Mouse (Mus musculus): ENCODE data around the gene Tbx1. TPM values are rescaled to one million over a fixed set of nuclear protein-coding genes. Genes with fewer than 3 reads are reported as not detected.
A peak's percentile ranks its signal among the peaks of the same experiment; 100 is the strongest.

Gene Tbx1
- polyA plus RNA-seq (2014; fragmentation: Nextera tagmentation; extraction: Ambion mirVana): 1.2 and 1.4 TPM in 2 replicates

GRCm38 (mm10) chr16:18589804-18590790, at the start of gene Tbx1:
Gene Tbx1 (minus strand): TSS chr16:18590671.
- 2% methylated on average over 48 of the region's 48 CpGs for WGBS (ENCODE audit: insufficient replicate concordance)
- 0 out of 2 replicates have a peak within 1 kb of the TSS, but pooled peaks have one; percentile 7 for H3K9ac ChIP-seq (ENCODE audit: low read depth, low read length)
- peak within 1 kb of the TSS; percentile 25 for H3K4me3 ChIP-seq (ENCODE audit: low read depth, low read length)
- H3K27me3 ChIP-seq (ENCODE audit: control insufficient read depth, insufficient read depth, low read length): peaks cover 93% of the 10 kb centered on the region
- no peaks in the 10 kb centered on the region for H3K9me3 ChIP-seq (replicated peaks; ENCODE audit: control insufficient read depth, low read length)
- no peak within 1 kb of the TSS for H3K27ac ChIP-seq (ENCODE audit: low read depth, low read length)
- no peaks in the 10 kb centered on the region for H3K36me3 ChIP-seq (ENCODE audit: control insufficient read depth, insufficient read depth, low read length)
- ATAC-seq (replicated peaks; ENCODE audit: insufficient number of reproducible peaks, low FRiP score, low TSS enrichment): no peak
- H3K4me1 ChIP-seq (ENCODE audit: control insufficient read depth, insufficient read depth, low read length): peaks cover 35% of the 10 kb centered on the region
- H3K4me2 ChIP-seq: peak within 1 kb of the TSS; percentile 58

- peaks cover 3% of the 10 kb centered on the region for H3K27me3 ChIP-seq (ENCODE audit: control insufficient read depth, insufficient read depth, low read length)
- no peaks in the 10 kb centered on the region for H3K4me1 ChIP-seq (ENCODE audit: control insufficient read depth, insufficient read depth, low read length)
- no peak for ATAC-seq (replicated peaks; ENCODE audit: insufficient number of reproducible peaks, low FRiP score, low TSS enrichment)
- H3K9ac ChIP-seq (ENCODE audit: low read depth, low read length): no peak overlapping the region
- no peaks in the 10 kb centered on the region for H3K9me3 ChIP-seq (replicated peaks; ENCODE audit: control insufficient read depth, low read length)
- no peak overlapping the region for H3K27ac ChIP-seq (ENCODE audit: low read depth, low read length)
- H3K36me3 ChIP-seq (ENCODE audit: control insufficient read depth, insufficient read depth, low read length): no peaks in the 10 kb centered on the region
- 71% methylated on average over 1 of the region's 1 CpGs for WGBS (ENCODE audit: insufficient replicate concordance)
- H3K4me2 ChIP-seq: no peak overlapping the region
- H3K4me3 ChIP-seq (ENCODE audit: low read depth, low read length): no peak overlapping the region
Measured at GRCm38 (mm10) chr16:18639382-18639929, 49.0 kb upstream of the Tbx1 start.

- Histone ChIP-seq H3K9me3 (replicated peaks; ENCODE audit: control insufficient read depth, low read length) (no peaks in the 10 kb centered on the region), H3K4me1 (ENCODE audit: control insufficient read depth, insufficient read depth, low read length) (no peaks in the 10 kb centered on the region), H3K9ac (ENCODE audit: low read depth, low read length) (no peak overlapping the region), H3K4me3 (ENCODE audit: low read depth, low read length) (no peak overlapping the region), H3K36me3 (ENCODE audit: control insufficient read depth, insufficient read depth, low read length) (no peaks in the 10 kb centered on the region), H3K27me3 (ENCODE audit: control insufficient read depth, insufficient read depth, low read length) (peaks cover 8% of the 10 kb centered on the region), H3K27ac (ENCODE audit: low read depth, low read length) (no peak overlapping the region), H3K4me2 (no peak overlapping the region)
- ATAC-seq (replicated peaks; ENCODE audit: insufficient number of reproducible peaks, low FRiP score, low TSS enrichment): no peak
- 42% methylated on average over 2 of the region's 2 CpGs for WGBS (ENCODE audit: insufficient replicate concordance)
Measured at GRCm38 (mm10) chr16:18638396-18638795, 47.9 kb upstream of the Tbx1 start.

GRCm38 (mm10) chr16:18636804-18637203, 46.3 kb upstream of the Tbx1 start:
- Histone ChIP-seq H3K27me3 (ENCODE audit: control insufficient read depth, insufficient read depth, low read length) (peaks cover 10% of the 10 kb centered on the region), H3K9me3 (replicated peaks; ENCODE audit: control insufficient read depth, low read length) (no peaks in the 10 kb centered on the region), H3K36me3 (ENCODE audit: control insufficient read depth, insufficient read depth, low read length) (no peaks in the 10 kb centered on the region), H3K4me2 (no peak overlapping the region), H3K9ac (ENCODE audit: low read depth, low read length) (no peak overlapping the region), H3K4me3 (ENCODE audit: low read depth, low read length) (no peak overlapping the region), H3K27ac (ENCODE audit: low read depth, low read length) (no peak overlapping the region), H3K4me1 (ENCODE audit: control insufficient read depth, insufficient read depth, low read length) (no peaks in the 10 kb centered on the region)
- no peak for ATAC-seq (replicated peaks; ENCODE audit: insufficient number of reproducible peaks, low FRiP score, low TSS enrichment)
- WGBS (ENCODE audit: insufficient replicate concordance): 52% methylated on average over 3 of the region's 3 CpGs

- Histone ChIP-seq H3K36me3 (ENCODE audit: control insufficient read depth, insufficient read depth, low read length) (no peaks in the 10 kb centered on the region), H3K27me3 (ENCODE audit: control insufficient read depth, insufficient read depth, low read length) (peaks cover 10% of the 10 kb centered on the region), H3K9ac (ENCODE audit: low read depth, low read length) (no peak overlapping the region), H3K9me3 (replicated peaks; ENCODE audit: control insufficient read depth, low read length) (no peaks in the 10 kb centered on the region), H3K4me3 (ENCODE audit: low read depth, low read length) (no peak overlapping the region), H3K4me2 (no peak overlapping the region), H3K4me1 (ENCODE audit: control insufficient read depth, insufficient read depth, low read length) (no peaks in the 10 kb centered on the region), H3K27ac (ENCODE audit: low read depth, low read length) (no peak overlapping the region)
- WGBS (ENCODE audit: insufficient replicate concordance): 73% methylated on average over 5 of the region's 5 CpGs
- no peak for ATAC-seq (replicated peaks; ENCODE audit: insufficient number of reproducible peaks, low FRiP score, low TSS enrichment)
Measured at GRCm38 (mm10) chr16:18636401-18636800, 45.9 kb upstream of the Tbx1 start.

- Histone ChIP-seq H3K36me3 (ENCODE audit: control insufficient read depth, insufficient read depth, low read length) (no peaks in the 10 kb centered on the region), H3K27ac (ENCODE audit: low read depth, low read length) (no peak overlapping the region), H3K4me2 (no peak overlapping the region), H3K4me3 (ENCODE audit: low read depth, low read length) (no peak overlapping the region), H3K27me3 (ENCODE audit: control insufficient read depth, insufficient read depth, low read length) (peaks cover 26% of the 10 kb centered on the region), H3K9me3 (replicated peaks; ENCODE audit: control insufficient read depth, low read length) (no peaks in the 10 kb centered on the region), H3K4me1 (ENCODE audit: control insufficient read depth, insufficient read depth, low read length) (peaks cover 5% of the 10 kb centered on the region), H3K9ac (ENCODE audit: low read depth, low read length) (no peak overlapping the region)
- ATAC-seq (replicated peaks; ENCODE audit: insufficient number of reproducible peaks, low FRiP score, low TSS enrichment): no peak
- WGBS (ENCODE audit: insufficient replicate concordance): 36% methylated on average over 1 of the region's 1 CpGs
Measured at GRCm38 (mm10) chr16:18633333-18633732, 42.9 kb upstream of the Tbx1 start.

- no peak for ATAC-seq (replicated peaks; ENCODE audit: insufficient number of reproducible peaks, low FRiP score, low TSS enrichment)
- Histone ChIP-seq H3K27ac (ENCODE audit: low read depth, low read length) (no peak overlapping the region), H3K36me3 (ENCODE audit: control insufficient read depth, insufficient read depth, low read length) (no peaks in the 10 kb centered on the region), H3K4me2 (no peak overlapping the region), H3K4me3 (ENCODE audit: low read depth, low read length) (no peak overlapping the region), H3K27me3 (ENCODE audit: control insufficient read depth, insufficient read depth, low read length) (peaks cover 32% of the 10 kb centered on the region), H3K4me1 (ENCODE audit: control insufficient read depth, insufficient read depth, low read length) (peaks cover 5% of the 10 kb centered on the region), H3K9me3 (replicated peaks; ENCODE audit: control insufficient read depth, low read length) (no peaks in the 10 kb centered on the region), H3K9ac (ENCODE audit: low read depth, low read length) (no peak overlapping the region)
- 59% methylated on average over 2 of the region's 2 CpGs for WGBS (ENCODE audit: insufficient replicate concordance)
Measured at GRCm38 (mm10) chr16:18632816-18633215, 42.3 kb upstream of the Tbx1 start.

GRCm38 (mm10) chr16:18632059-18632458, 41.6 kb upstream of the Tbx1 start:
- Histone ChIP-seq H3K4me2 (no peak overlapping the region), H3K4me3 (ENCODE audit: low read depth, low read length) (no peak overlapping the region), H3K36me3 (ENCODE audit: control insufficient read depth, insufficient read depth, low read length) (no peaks in the 10 kb centered on the region), H3K27ac (ENCODE audit: low read depth, low read length) (no peak overlapping the region), H3K27me3 (ENCODE audit: control insufficient read depth, insufficient read depth, low read length) (peaks cover 39% of the 10 kb centered on the region), H3K4me1 (ENCODE audit: control insufficient read depth, insufficient read depth, low read length) (peaks cover 5% of the 10 kb centered on the region), H3K9me3 (replicated peaks; ENCODE audit: control insufficient read depth, low read length) (no peaks in the 10 kb centered on the region), H3K9ac (ENCODE audit: low read depth, low read length) (no peak overlapping the region)
- WGBS (ENCODE audit: insufficient replicate concordance): 56% methylated on average over 3 of the region's 3 CpGs
- no peak for ATAC-seq (replicated peaks; ENCODE audit: insufficient number of reproducible peaks, low FRiP score, low TSS enrichment)
